Mouse (Mus musculus) heart, postnatal 36 days (tissue): ENCODE results near the gene Emp1. TPM values are rescaled to one million over a fixed set of nuclear protein-coding genes. Genes with fewer than 3 reads are reported as not detected.

Experiments
- DNase-seq, 2 experiments: peaks; one replicate each; pipeline ENCODE4 v3.0.0; 2021 to 2022
- intact Hi-C: fragments of 180-260 bp; cut with DNase I; formaldehyde crosslinking; loops from one replicate; pipeline ENCODE4 v1.15.1; 2025
- total RNA-seq, 2 experiments: library from RNA; stranded (reverse); gene quantifications; 2 replicates each; pipeline ENCODE4 v1.2.3; 2021

Gene Emp1
- total RNA-seq, 2 experiments from 2014 or later = 46.9 to 53.3 TPM

DNA sequence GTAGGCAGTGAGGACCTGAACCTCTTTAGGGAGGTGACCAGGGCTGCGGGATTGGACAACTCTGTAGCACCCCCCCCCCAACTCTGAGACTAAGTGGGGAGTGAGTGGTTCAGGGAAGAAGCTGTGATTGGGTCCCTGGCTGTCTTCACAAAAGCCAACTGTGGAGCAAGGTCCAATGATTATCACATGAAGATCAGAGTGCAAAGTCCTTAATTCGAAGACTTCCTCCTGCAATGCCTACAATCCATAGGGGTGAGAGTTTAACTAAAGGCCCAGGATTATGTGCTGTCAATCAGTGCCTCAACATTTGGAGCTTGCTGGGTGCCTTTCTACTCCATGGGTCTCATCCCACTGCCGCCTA is 267 bp upstream of the Emp1 start:
- no peak for DNase-seq
- intact Hi-C loops = loop anchor here (2.0 to 10.0 kb wide), 3 partner anchors 21 to 377 kb away; partner anchors contain the start of gene Apold1

DNA sequence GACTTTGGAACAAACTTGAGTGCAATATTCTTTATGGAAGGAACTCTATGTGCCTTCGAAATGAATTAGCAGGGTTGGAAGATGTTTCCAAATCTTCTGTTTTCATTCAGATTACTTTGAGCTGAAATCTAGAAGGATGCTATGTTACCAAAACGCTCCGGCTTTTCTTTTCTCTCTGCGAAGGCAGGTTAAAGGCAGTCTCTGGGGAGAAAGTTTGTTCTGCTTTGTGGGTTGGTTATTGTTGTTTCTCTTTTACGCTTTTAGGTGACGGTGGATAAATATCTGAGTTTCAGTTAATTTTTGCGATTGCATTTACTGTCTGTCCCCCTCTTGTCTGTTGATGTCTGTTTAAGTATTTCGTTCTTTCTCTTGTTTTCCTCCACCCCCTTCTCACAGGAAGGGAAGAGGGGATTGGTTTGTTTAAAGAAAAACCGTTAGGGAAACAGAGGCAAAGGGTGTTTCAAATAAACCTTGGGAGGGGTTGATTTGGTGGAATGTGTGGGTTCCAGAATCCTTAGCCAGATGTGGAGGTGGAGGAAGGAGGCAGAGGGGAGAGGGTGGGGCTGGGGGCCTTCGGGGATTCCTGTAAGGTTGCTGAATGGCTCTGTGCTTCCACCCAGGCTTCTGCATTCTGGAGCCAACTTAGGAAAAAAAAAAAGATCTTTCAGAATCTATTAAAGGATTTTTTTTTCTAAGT is 1.1 kb downstream of the Emp1 start:
- intact Hi-C loops = loop anchor here (1.0 to 10.0 kb wide), 4 partner anchors 23 to 379 kb away; partner anchors contain the start of gene Apold1
- DNase-seq = no peak

DNA sequence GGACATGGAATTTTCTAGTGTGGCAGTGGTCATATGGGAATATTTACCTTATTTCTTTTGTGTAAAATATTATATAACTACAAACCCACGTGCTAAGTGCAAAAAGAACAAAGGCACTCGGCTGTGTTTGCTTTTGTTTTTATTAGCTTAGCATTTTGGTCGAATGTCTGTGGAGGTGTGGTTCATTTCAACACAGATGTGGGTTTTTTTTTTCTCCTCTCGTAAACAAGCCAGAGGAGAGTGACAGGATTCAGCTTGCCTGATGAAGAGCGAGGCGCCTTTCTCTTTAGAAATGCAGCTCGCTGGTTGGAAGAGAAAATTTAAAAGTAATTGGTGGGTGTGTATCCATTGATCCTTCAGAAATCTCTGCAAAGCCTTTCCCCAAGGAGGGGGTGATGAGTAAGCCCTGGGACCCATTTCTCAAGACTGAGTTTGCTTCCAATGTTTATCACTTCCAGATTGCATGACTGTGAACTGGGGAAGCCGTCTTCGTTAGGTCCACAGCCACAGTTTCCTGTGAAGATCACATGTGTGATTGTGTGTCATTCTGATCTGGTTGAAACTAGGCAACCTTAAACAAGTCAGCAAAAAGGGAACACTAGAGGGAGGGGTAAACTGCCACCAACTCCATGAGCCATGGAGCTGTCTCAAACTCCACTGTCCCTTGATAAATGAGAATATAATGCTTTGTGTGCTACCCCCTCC is 1.8 kb downstream of the Emp1 start:
- DNase-seq = no peak
- intact Hi-C loops = loop anchor here (1.0 to 10.0 kb wide), 3 partner anchors 42 to 379 kb away; partner anchors contain the start of gene Apold1

DNA sequence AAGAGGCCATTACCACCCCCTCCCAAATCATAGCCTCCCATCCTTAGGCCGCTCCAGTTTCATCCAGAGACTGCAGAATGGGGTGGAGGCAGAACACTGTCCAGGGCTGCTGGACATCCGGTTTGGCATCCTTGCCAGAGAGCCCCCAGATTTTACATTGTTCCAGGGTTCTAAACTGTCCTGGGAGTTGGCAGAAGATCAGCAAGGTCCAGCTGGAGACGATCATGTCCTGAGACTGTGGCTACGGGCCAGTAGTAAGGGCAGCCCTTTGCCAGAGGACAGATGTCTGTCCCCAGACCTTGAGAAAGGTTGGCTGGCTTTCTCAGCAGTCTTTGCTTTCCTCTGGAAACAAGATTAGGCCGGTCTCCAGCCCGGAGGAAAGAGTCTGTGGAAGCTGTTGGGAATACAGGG is 2.6 kb downstream of the Emp1 start:
- peak; percentile 87 to 89 for DNase-seq
- intact Hi-C loops = loop anchor here (1.0 to 10.0 kb wide), 4 partner anchors 43 to 380 kb away; partner anchors contain the start of genes Apold1 and Pbp2

DNA sequence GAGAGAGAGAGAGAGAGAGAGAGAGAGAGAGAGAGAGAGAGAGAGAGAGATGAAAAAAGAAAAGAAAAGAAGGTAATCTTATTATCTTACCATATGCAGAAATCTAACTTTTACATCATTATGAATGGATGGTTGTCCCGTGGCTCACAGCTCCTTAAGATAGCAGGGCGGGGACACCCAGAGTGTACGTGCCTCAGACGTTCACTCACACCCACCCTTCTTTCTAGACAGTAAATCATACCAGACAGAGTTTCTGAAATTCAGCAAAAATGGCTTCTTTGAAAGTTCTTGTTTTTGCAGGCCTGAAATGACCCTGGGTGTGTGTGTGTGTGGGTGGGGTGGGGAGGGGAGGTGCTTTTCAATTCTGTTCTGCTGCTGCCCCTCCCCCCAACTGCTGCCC is 3.3 kb downstream of the Emp1 start:
- DNase-seq = no peak
- intact Hi-C loops = loop anchor here (5.0 to 10.0 kb wide), 2 partner anchors 53 to 381 kb away; partner anchors contain the start of genes Apold1 and Pbp2

DNA sequence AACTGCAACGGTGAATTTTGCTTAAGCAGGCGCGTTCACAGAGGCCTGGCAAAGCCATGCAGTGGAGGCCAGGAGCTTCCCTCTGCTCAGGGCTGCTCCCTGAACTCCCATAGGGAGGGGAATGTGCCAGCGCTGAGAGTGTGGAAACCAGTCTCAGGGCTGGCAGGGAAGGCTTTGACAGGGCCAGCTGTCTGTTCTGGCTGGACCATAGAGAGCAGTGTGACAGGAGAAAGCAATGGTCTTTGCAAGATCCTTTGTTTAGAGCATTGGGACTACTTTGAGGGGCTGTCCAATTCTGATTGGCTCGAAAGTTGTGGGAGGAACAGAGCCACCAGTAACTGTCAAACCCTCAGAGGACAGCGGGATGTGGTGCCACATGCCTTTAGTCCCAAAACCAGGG is 5.9 kb downstream of the Emp1 start:
- intact Hi-C loops = loop anchor here (2.0 to 10.0 kb wide), 3 partner anchors 56 to 383 kb away; partner anchors contain the start of genes Apold1 and Pbp2
- DNase-seq = no peak

DNA sequence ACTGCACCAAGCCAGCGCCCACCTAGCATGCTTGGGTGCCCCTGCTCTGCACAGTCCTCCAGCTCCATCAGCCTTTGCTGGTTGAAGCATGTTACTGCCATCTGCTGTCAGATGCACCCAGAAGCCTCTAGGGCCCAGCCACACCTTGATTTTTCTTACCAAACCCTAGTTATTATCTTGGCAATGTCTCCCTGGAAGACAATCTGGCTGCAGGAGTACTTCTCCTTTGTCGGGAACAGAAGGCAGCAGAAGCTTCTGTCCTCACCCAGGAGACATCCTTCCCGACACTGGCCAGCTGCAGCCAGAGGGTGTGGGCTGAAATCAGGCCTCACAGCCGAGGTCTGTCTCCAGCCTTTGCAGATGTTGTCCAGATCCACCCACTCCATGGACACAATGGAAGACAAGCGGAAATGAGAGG is 7.2 kb downstream of the Emp1 start:
- peak; percentile 60 to 70 for DNase-seq
- intact Hi-C loops = loop anchor here (2.0 to 10.0 kb wide), 3 partner anchors 57 to 385 kb away; partner anchors contain the start of genes Apold1 and Pbp2

DNA sequence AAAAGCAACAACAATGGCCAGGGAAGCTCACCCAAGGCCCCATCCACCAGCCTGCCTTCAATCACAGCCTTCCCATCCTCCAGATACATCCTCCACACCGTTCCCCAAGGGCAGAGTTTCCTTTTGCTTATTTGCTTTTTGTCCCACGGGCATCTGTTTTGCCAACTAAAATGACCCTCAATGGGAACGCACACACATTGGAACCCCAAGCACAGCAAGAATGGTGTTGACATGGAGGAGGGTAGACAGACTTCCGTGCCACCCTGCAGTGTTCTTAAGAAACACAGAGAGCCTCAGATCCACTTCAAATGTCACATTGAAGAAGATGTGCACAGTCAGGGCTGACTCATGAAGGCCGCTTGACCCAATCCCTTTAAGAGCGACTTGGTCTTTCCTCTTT is 8.6 kb downstream of the Emp1 start:
- DNase-seq = no peak
- intact Hi-C loops = no loop called here

DNA sequence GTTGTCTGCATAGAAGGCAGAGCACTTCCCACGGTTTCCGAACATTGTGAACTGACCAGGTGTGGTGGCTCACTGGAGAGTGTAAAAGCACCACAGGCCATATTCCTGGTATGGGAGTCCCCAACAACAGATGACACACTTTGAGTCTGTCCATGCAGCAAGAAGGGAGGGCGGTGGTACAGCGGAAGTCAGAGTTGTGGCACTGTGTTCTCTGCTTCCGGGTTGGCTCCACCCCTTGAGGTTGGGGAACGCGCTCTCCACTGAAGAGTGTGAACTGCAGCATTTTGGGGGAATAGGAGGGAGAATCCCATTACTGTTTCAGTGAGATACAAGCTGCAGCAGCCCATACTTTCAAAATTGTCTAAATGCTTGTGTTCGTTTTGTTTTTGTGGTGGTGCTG is 11.0 kb downstream of the Emp1 start:
- intact Hi-C loops = no loop called here
- DNase-seq = no peak

DNA sequence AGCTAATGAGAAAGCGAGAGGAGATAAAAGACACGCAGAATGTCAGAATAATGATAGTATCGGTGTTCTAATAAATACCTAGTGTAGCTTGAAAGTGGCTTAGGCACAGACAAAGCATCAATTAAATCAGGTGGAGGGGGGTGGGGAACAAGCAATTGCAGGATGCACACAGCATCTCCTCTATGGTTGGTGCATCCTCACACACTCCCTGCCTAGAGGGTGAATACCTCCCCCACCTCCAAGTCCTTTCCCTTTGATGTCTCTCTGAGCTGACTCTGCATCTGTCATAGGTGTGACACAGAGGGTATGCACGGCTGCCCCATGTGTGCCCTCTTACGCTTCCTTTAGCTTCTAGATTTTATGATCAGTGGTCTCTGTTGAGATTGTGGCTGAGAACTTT is 13.5 kb downstream of the Emp1 start:
- DNase-seq = no peak
- intact Hi-C loops = loop anchor here (2.0 to 5.0 kb wide), 3 partner anchors 79 to 289 kb away; no protein-coding TSS in a partner anchor

DNA sequence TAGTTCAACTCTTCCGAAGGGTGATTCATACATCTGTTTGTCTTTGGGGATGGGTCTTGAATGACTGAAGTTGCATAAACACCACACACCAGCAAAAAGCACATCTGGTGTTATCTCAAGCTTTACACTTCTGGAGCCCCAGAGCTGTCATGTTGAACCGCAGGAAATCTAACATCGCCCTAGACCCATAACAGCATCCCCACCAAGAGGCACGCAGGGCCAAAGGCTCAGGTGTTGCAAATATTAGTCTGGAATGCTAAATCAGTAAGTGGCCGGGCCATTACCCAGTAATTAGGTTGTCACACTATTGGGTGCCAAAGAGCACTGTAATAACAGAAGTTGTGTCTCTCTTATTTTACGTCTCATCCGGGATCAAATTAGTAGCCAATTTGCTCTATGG is 13.9 kb downstream of the Emp1 start:
- no peak for DNase-seq
- intact Hi-C loops = loop anchor here (2.0 to 5.0 kb wide), 3 partner anchors 79 to 289 kb away; no protein-coding TSS in a partner anchor

DNA sequence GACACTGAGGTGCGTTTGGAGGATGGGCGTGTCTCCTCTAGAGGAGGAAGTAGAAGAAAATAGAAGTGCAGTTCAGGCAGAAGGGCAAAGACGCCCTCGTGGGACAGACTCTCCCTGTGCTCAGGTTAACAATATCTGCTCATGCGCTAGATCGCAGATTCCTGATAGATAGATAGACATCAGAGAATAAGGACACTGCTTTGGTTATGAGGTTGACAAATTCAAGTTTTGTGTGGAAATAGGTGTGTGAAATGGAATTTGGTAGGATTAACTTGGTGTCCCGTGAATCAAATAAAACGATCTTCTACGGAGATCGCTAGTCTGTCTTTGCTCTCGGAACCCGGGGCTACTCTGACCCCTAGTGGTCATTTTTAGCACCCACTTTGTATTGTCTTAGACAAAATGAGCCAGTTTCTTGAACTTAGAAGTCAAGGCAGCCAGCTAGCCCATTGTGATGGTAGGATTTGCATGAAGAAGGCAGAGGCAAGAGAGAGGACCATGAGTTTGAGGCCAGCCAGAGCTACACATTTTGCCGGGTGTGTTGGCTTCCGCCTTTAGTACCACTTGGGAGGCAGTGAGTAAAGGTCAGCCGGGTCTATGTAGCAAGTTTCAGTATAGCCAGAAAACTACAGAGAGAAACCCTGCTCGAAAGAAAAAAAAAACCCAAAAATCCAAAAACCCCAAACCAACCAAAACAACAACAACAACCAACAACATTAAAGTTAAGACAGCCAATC is 15.4 kb downstream of the Emp1 start:
- intact Hi-C loops = loop anchor here (1.0 to 5.0 kb wide), 4 partner anchors 80 to 290 kb away; no protein-coding TSS in a partner anchor

DNA sequence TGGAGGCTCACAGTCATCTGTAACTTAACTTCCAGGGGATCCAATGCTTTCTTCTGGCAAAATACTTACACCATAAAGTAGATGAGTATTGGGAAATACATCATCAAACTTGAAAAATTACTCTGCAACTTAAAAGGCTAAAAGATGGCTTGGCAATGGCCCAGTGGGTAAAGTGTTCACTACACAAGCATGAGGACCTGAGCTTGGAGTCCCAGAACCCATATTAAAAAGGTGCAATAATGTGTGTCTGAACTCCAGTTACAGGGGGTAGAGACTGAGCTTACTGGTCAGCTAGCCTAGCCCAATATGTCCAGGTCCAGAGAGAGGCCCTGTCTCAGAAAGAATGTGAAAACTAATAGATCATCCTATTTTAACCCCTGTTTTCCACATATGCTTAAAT is 21.6 kb downstream of the Emp1 start:
- intact Hi-C loops = no loop called here

More for the DNA sequence above, 15.4 kb downstream of the Emp1 start:
- DNase-seq = peak; percentile 64 to 67

DNA sequence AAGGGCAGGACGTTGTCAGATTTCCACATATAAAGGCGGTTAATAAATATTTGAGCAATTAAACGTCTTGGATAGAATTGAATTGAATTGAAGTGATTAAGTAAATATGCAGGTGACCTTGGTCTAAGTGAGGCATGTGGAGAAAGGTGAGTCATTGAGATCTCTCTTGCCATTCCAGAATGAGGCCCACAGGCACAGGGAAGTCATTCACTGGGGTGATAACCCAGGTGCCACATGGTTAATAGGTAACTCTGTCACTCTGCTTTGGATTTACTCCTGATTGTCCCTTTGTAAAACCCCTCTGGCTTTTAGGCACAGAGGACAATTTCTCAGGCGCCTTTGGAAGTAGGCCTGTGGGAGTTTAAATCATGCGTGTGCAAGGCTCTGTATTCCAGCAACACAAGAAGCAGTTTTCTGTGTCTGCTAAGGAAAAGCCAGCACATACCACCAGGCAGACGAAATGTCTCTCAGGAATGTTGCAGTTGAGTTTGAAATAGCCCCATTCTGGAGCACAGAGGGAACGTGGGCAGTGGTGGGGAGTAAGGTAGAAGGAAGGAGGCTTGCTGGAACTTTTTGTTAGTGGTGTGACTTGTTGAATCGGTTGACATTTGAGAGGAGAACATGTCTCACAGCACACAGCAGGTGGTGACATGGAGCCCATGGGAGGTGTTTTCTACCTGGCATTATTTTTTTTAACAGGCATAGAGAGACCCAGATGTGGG is 23.6 kb downstream of the Emp1 start:
- no peak for DNase-seq
- intact Hi-C loops = no loop called here

More for the DNA sequence above, 21.6 kb downstream of the Emp1 start:
- no peak for DNase-seq

DNA sequence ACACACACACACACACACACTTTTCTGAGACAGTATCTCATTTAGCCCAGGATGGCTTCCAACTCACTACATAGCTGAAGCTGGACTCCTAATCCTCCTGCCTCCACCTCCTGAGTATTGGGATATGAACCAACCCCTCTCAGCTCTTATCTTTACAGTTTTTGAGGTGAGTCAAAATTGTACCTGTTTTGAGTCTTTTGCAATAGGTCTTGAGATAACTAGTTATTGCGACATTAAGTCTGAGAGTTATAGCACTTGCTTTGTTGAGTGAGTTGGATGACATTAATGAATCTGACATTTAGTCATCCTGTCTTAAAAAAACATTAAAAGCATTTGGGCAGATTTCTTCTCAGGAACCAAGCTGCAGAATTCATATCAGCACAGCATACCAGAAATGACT is 25.3 kb downstream of the Emp1 start:
- intact Hi-C loops = no loop called here
- DNase-seq = no peak

DNA sequence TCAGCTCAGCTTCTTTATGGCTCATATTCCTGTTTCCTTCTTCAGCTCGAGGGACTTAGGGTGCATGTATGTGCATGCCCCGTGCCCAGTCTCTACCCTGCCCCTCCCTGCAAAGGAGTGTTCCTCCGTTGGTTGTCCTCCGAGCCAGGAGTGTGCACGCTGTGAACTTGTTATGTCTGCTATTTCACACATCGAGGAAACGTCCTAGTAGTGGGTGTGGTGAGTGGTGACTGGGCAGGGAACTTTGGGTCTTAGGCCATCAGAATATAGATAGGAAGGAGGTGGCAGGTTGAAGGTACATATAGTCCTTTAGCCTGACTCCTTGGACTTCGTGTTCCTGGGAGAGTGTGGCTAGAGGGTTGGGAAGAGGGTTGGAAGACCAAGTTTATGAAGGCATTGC is 26.4 kb downstream of the Emp1 start:
- intact Hi-C loops = no loop called here
- no peak for DNase-seq

DNA sequence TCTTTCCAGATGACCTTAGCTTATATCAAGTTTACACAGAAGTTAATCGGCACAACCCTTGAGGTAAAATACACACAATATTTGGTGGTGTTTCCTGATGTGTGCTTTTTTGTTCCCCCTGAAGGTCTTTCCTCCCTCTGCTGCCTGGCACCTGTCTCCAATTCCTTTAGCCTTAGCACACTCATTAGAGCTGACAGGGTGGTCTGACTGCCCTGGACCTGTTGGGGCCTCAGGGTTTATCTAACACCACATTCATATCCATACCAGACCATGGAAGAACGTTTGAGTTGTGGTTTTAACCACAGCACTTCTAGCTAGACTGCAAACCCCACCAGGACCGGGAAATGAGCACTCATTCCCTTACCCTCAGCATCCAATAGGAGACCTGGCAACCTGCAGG is 28.1 kb downstream of the Emp1 start:
- no peak for DNase-seq
- intact Hi-C loops = no loop called here

DNA sequence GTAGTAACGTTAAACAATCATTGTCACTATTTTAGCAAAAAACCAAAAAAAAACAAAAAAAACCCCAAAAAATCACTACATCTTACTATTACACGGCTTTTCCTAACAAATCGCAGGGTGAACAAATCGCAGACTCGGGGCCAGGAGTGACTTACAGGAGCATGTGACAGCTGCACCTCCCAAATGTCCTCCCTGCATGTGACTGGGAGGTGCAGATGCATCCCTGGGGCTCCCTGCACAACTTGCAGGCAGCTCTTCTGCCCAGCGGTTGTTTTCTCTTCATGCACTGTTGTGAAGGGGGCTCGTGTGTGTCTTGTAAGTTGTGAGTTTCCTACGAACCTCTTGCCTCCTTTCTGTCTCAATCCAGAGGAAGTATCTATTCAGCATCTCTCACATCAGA is 33.0 kb downstream of the Emp1 start:
- DNase-seq = no peak
- intact Hi-C loops = no loop called here

DNA sequence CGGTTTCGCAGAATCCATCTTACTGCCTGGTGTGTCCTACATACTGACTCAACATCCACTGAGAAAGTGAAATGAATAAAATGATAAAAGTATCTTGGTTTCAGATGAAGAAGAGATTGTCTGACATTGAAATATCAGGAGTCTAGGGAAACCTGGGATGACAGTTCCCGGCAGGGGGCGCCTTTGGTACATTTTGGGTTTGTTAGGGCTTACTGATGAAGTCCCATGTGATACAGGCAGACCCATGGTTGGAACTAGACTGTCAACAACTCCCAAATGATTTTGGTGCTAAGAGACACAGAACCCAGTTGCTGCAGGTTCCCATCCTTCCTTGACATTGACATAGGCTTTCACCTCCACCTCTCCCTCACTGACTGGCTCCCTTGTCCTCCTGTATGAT is 34.7 kb downstream of the Emp1 start:
- intact Hi-C loops = no loop called here
- DNase-seq = no peak

DNA sequence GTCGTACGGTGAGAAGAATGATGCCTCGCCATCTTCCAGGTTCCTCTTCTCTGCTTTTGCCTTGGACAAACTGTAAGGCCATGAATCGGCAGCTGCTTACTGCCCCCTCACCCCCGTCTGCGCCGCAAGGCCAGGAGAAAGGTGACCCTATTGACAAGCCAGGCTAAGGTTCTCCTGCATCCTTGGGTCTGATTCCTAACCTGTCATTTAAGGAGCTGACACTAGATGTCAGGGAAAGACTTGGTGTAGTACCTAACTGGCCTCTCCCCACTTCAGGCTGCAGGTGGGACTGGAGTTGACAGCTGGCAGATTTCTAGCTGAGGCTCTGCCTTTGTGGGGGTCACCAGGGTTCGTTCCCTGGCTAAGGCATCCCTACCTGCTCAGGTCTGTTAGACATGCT is 35.4 kb downstream of the Emp1 start:
- intact Hi-C loops = loop anchor here (2.0 kb wide), 1 partner anchor 309 kb away; no protein-coding TSS in a partner anchor
- no peak for DNase-seq
